9 mouse cellular contexts compared by ENCODE assay signal in the genomic region with DNA sequence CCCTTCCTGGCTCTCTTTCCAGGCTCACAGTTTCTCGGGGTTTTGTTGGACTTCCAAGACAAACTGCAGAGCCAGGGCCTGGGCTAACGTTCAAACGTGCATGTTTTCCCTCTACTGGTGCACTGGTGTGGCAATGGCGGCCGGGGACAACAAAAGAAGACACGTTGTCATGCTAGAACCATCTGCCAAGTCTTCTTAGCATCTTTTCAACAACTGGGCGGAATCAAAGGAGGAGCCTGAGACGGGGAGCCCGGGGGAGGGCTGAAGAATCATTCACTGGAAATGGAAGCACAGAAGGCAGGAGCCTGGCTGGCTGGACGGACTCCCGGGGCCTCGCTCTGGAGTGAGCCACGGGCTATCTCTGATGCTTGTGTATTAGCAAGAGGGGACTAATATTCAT. TPM values are rescaled to one million over a fixed set of nuclear protein-coding genes. Genes with fewer than 3 reads are reported as not detected.
DNase-seq lines count a peak whose midpoint lies in the region; ATAC-seq lines count a peak whose summit lies in the region.
"Had no signal": no experiment of that assay in that cellular context is flagged by ENCODE, and none has a peak within 500 bp of the region (broad histone marks: within the 10 kb centered on the region; RNA-seq: fewer than 3 reads in every experiment).

No protein-coding gene starts in this region.

- H3K36me3 ChIP-seq in hindbrain, embryonic 16.5 days (ENCODE audit: control insufficient read depth, insufficient read depth, low read length), result peaks cover 29% of the 10 kb centered on the region
- H3K36me3 ChIP-seq: liver, embryonic 12.5 days had no signal

- WGBS in hindbrain, embryonic 16.5 days, result 15% methylated on average over 13 of the region's 13 CpGs

- H3K4me2 ChIP-seq in hindbrain, embryonic 16.5 days (ENCODE audit: low read length), result no peak overlapping the region
- H3K4me2 ChIP-seq: embryonic facial prominence, embryonic 12.5 days; liver, embryonic 12.5 days had no signal

- H3K9me3 ChIP-seq in hindbrain, embryonic 16.5 days (ENCODE audit: control insufficient read depth, low read length), result no peaks in the 10 kb centered on the region
- H3K9me3 ChIP-seq: liver, embryonic 12.5 days had no signal

- H3K9ac ChIP-seq in hindbrain, embryonic 16.5 days (ENCODE audit: low read depth, low read length), result no peak overlapping the region
- H3K9ac ChIP-seq: embryonic facial prominence, embryonic 12.5 days; liver, embryonic 12.5 days had no signal

- ATAC-seq in hindbrain, embryonic 16.5 days, result peak; percentile 78
- ATAC-seq: liver, embryonic 12.5 days had no signal

- peak overlapping the region; percentile 70 for H3K27ac ChIP-seq in hindbrain, embryonic 16.5 days (ENCODE audit: low read depth, low read length)
- H3K27ac ChIP-seq: embryonic facial prominence, embryonic 12.5 days; liver, embryonic 12.5 days had no signal

- H3K4me3 ChIP-seq in hindbrain, embryonic 16.5 days (ENCODE audit: low read length), result no peak overlapping the region
- H3K4me3 ChIP-seq: embryonic facial prominence, embryonic 12.5 days; liver, embryonic 12.5 days had no signal

- peak; percentile 62 to 63 for DNase-seq in left cerebral cortex, adult 18-20 months (ENCODE audit: low spot score in 2 of 2)
- DNase-seq in left cerebral cortex, adult 11 months (ENCODE audit: low spot score), result no peak
- peak; percentile 32 to 43 for DNase-seq in cerebellum, postnatal 36 days
- peak; percentile 64 for DNase-seq in retina, embryonic 14.5 days (ENCODE audit: low spot score)
- DNase-seq in kidney, adult 9 months, result no peak
- DNase-seq in thymus, postnatal 0 days (ENCODE audit: low spot score), result no peak

- no peaks in the 10 kb centered on the region for H3K27me3 ChIP-seq in hindbrain, embryonic 16.5 days (replicated peaks; ENCODE audit: control insufficient read depth, insufficient read depth, low read length)
- H3K27me3 ChIP-seq: embryonic facial prominence, embryonic 12.5 days; liver, embryonic 12.5 days had no signal

- no peaks in the 10 kb centered on the region for H3K4me1 ChIP-seq in hindbrain, embryonic 16.5 days (ENCODE audit: control insufficient read depth, insufficient read depth, low read depth, low read length)
- H3K4me1 ChIP-seq: embryonic facial prominence, embryonic 12.5 days had no signal

RNA-seq across cellular contexts. Expression of gene Atp9a, which starts 39.9 kb away (rescaled TPM):
- total RNA-seq in left cerebral cortex, adult 18-20 months (2021), result 100 to 1,000 TPM; 417 to 436 TPM
- polyA plus RNA-seq in hindbrain, embryonic 16.5 days (2015; fragmentation: Nextera tagmentation; extraction: Ambion mirVana), result 85.0 and 89.8 TPM in 2 replicates
- polyA plus RNA-seq in thymus, postnatal 0 days (2015; fragmentation: Nextera tagmentation; extraction: Ambion mirVana), result 6.6 and 7.8 TPM in 2 replicates

Comparison
In these comparisons a context has a peak if more than half of its experiments do, and no peak if none do; other contexts are left out.
1. DNase-seq: peak in left cerebral cortex, adult 18-20 months (2 of 2), cerebellum, postnatal 36 days (2 of 2) and retina, embryonic 14.5 days (single experiment); none in left cerebral cortex, adult 11 months (single experiment), kidney, adult 9 months (single experiment) and thymus, postnatal 0 days (single experiment).